Mouse (Mus musculus): ENCODE data around the gene Hes3. TPM values are rescaled to one million over a fixed set of nuclear protein-coding genes. Genes with fewer than 3 reads are reported as not detected.

Hes3 gene
- polyA plus RNA-seq, 1 experiment from 2014 or later = 0.36 TPM

GRCm38 (mm10) chr4:152276389-152277347 lies 14.8 kb downstream of the Hes3 start:
- H3K27me3 ChIP-seq (ENCODE audit: control insufficient read depth, insufficient read depth, low read length) = peaks cover 30% of the 10 kb centered on the region
- ATAC-seq (ENCODE audit: low read depth) = no peak

GRCm38 (mm10) chr4:152274681-152275131 lies 16.8 kb downstream of the Hes3 start:
- Histone ChIP-seq H3K27ac (ENCODE audit: low read depth, low read length) (no peak overlapping the region), H3K27me3 (ENCODE audit: control insufficient read depth, insufficient read depth, low read length) (peaks cover 13% of the 10 kb centered on the region)
- WGBS = under 1% methylated on average over 20 of the region's 20 CpGs

More at GRCm38 (mm10) chr4:152276389-152277347, 14.8 kb downstream of the Hes3 start:
- no peak overlapping the region for H3K27ac ChIP-seq (ENCODE audit: low read depth, low read length)
- peaks cover 15% of the 10 kb centered on the region; the same call in 1 of the 2 replicates for H3K4me1 ChIP-seq (ENCODE audit: control insufficient read depth, insufficient read depth, low read length)
- no peaks in the 10 kb centered on the region for H3K36me3 ChIP-seq (ENCODE audit: control insufficient read depth, insufficient read depth, low read length)
- 57% methylated on average over 10 of the region's 10 CpGs for WGBS
- H3K9me3 ChIP-seq (ENCODE audit: control insufficient read depth, low read length) = no peaks in the 10 kb centered on the region
- no peak overlapping the region for H3K4me2 ChIP-seq (ENCODE audit: low read depth, low read length)
- no peak overlapping the region for H3K9ac ChIP-seq (replicated peaks; ENCODE audit: low read depth, low read length)
- no peak overlapping the region for H3K4me3 ChIP-seq (ENCODE audit: low read depth, low read length)

GRCm38 (mm10) chr4:152273621-152274236 lies 17.7 kb downstream of the Hes3 start, which contains the start of gene Gpr153:
Gene Gpr153 (plus strand): TSS chr4:152274232.
- WGBS = under 1% methylated on average over 32 of the region's 48 CpGs
- H3K9ac ChIP-seq (replicated peaks; ENCODE audit: low read depth, low read length) = peak within 1 kb of the TSS; percentile 82
- no peaks in the 10 kb centered on the region for H3K36me3 ChIP-seq (ENCODE audit: control insufficient read depth, insufficient read depth, low read length)
- H3K4me1 ChIP-seq (ENCODE audit: control insufficient read depth, insufficient read depth, low read length) = peaks cover 15% of the 10 kb centered on the region; the same call in 1 of the 2 replicates
- no peaks in the 10 kb centered on the region for H3K9me3 ChIP-seq (ENCODE audit: control insufficient read depth, low read length)
- peak within 1 kb of the TSS; percentile 58 for H3K4me3 ChIP-seq (ENCODE audit: low read depth, low read length)
- peaks cover 12% of the 10 kb centered on the region for H3K27me3 ChIP-seq (ENCODE audit: control insufficient read depth, insufficient read depth, low read length)
- H3K27ac ChIP-seq (ENCODE audit: low read depth, low read length) = peak within 1 kb of the TSS; percentile 49
- H3K4me2 ChIP-seq (ENCODE audit: low read depth, low read length) = peak within 1 kb of the TSS; percentile 82
- ATAC-seq (ENCODE audit: low read depth) = peak; percentile 67

More at GRCm38 (mm10) chr4:152274681-152275131, 16.8 kb downstream of the Hes3 start:
- H3K9ac ChIP-seq (replicated peaks; ENCODE audit: low read depth, low read length) = peak overlapping the region; percentile 82
- ATAC-seq (ENCODE audit: low read depth) = peak; percentile 38; the same call in 1 of the 2 replicates
- H3K4me2 ChIP-seq (ENCODE audit: low read depth, low read length) = peak overlapping the region; percentile 82
- H3K9me3 ChIP-seq (ENCODE audit: control insufficient read depth, low read length) = no peaks in the 10 kb centered on the region
- H3K36me3 ChIP-seq (ENCODE audit: control insufficient read depth, insufficient read depth, low read length) = no peaks in the 10 kb centered on the region
- peak overlapping the region; percentile 58 for H3K4me3 ChIP-seq (ENCODE audit: low read depth, low read length)
- H3K4me1 ChIP-seq (ENCODE audit: control insufficient read depth, insufficient read depth, low read length) = peaks cover 15% of the 10 kb centered on the region; the same call in 1 of the 2 replicates

- ATAC-seq (ENCODE audit: low read depth) = no peak
- Histone ChIP-seq H3K27me3 (ENCODE audit: control insufficient read depth, insufficient read depth, low read length) (peaks cover 12% of the 10 kb centered on the region), H3K36me3 (ENCODE audit: control insufficient read depth, insufficient read depth, low read length) (no peaks in the 10 kb centered on the region), H3K4me1 (ENCODE audit: control insufficient read depth, insufficient read depth, low read length) (peaks cover 15% of the 10 kb centered on the region; the same call in 1 of the 2 replicates), H3K27ac (ENCODE audit: low read depth, low read length) (peak overlapping the region; percentile 49; the same call in 1 of the 2 replicates), H3K9ac (replicated peaks; ENCODE audit: low read depth, low read length) (no peak overlapping the region), H3K4me2 (ENCODE audit: low read depth, low read length) (peak overlapping the region; percentile 82; the same call in 1 of the 2 replicates), H3K9me3 (ENCODE audit: control insufficient read depth, low read length) (no peaks in the 10 kb centered on the region), H3K4me3 (ENCODE audit: low read depth, low read length) (no peak overlapping the region)
- WGBS = 24% methylated on average over 3 of the region's 3 CpGs
Observed at GRCm38 (mm10) chr4:152273191-152273590, 18.3 kb downstream of the Hes3 start.

GRCm38 (mm10) chr4:152272449-152273049 lies 18.9 kb downstream of the Hes3 start:
- H3K9ac ChIP-seq (replicated peaks; ENCODE audit: low read depth, low read length) = no peak overlapping the region
- peaks cover 15% of the 10 kb centered on the region; the same call in 1 of the 2 replicates for H3K4me1 ChIP-seq (ENCODE audit: control insufficient read depth, insufficient read depth, low read length)
- H3K36me3 ChIP-seq (ENCODE audit: control insufficient read depth, insufficient read depth, low read length) = no peaks in the 10 kb centered on the region
- H3K9me3 ChIP-seq (ENCODE audit: control insufficient read depth, low read length) = no peaks in the 10 kb centered on the region
- peaks cover 12% of the 10 kb centered on the region for H3K27me3 ChIP-seq (ENCODE audit: control insufficient read depth, insufficient read depth, low read length)
- no peak overlapping the region for H3K4me2 ChIP-seq (ENCODE audit: low read depth, low read length)
- no peak for ATAC-seq (ENCODE audit: low read depth)
- 31% methylated on average over 9 of the region's 9 CpGs for WGBS
- 0 out of 2 replicates have a peak overlapping the region, but pooled peaks have one; percentile 49 for H3K27ac ChIP-seq (ENCODE audit: low read depth, low read length)
- no peak overlapping the region for H3K4me3 ChIP-seq (ENCODE audit: low read depth, low read length)

GRCm38 (mm10) chr4:152272006-152272405 lies 19.5 kb downstream of the Hes3 start:
- Histone ChIP-seq H3K9ac (replicated peaks; ENCODE audit: low read depth, low read length) (no peak overlapping the region), H3K4me1 (ENCODE audit: control insufficient read depth, insufficient read depth, low read length) (peaks cover 15% of the 10 kb centered on the region; the same call in 1 of the 2 replicates), H3K4me2 (ENCODE audit: low read depth, low read length) (no peak overlapping the region), H3K4me3 (ENCODE audit: low read depth, low read length) (no peak overlapping the region), H3K27me3 (ENCODE audit: control insufficient read depth, insufficient read depth, low read length) (peaks cover 12% of the 10 kb centered on the region), H3K9me3 (ENCODE audit: control insufficient read depth, low read length) (no peaks in the 10 kb centered on the region), H3K36me3 (ENCODE audit: control insufficient read depth, insufficient read depth, low read length) (no peaks in the 10 kb centered on the region), H3K27ac (ENCODE audit: low read depth, low read length) (no peak overlapping the region)
- no peak for ATAC-seq (ENCODE audit: low read depth)
- WGBS = 74% methylated on average over 7 of the region's 7 CpGs

- H3K27ac ChIP-seq (ENCODE audit: low read depth, low read length) = no peak overlapping the region
- no peak overlapping the region for H3K9ac ChIP-seq (replicated peaks; ENCODE audit: low read depth, low read length)
- H3K4me1 ChIP-seq (ENCODE audit: control insufficient read depth, insufficient read depth, low read length) = peaks cover 15% of the 10 kb centered on the region; the same call in 1 of the 2 replicates
- no peak for ATAC-seq (ENCODE audit: low read depth)
- WGBS = 87% methylated on average over 11 of the region's 11 CpGs
- H3K4me3 ChIP-seq (ENCODE audit: low read depth, low read length) = no peak overlapping the region
- H3K9me3 ChIP-seq (ENCODE audit: control insufficient read depth, low read length) = no peaks in the 10 kb centered on the region
- H3K4me2 ChIP-seq (ENCODE audit: low read depth, low read length) = no peak overlapping the region
- peaks cover 12% of the 10 kb centered on the region for H3K27me3 ChIP-seq (ENCODE audit: control insufficient read depth, insufficient read depth, low read length)
- no peaks in the 10 kb centered on the region for H3K36me3 ChIP-seq (ENCODE audit: control insufficient read depth, insufficient read depth, low read length)
Observed at GRCm38 (mm10) chr4:152271334-152271733, 20.1 kb downstream of the Hes3 start.

- peaks cover 9% of the 10 kb centered on the region for H3K27me3 ChIP-seq (ENCODE audit: control insufficient read depth, insufficient read depth, low read length)
- ATAC-seq (ENCODE audit: low read depth) = no peak
- peaks cover 15% of the 10 kb centered on the region; the same call in 1 of the 2 replicates for H3K4me1 ChIP-seq (ENCODE audit: control insufficient read depth, insufficient read depth, low read length)
Observed at GRCm38 (mm10) chr4:152270599-152270998, 20.9 kb downstream of the Hes3 start.

More at GRCm38 (mm10) chr4:152270599-152270998, 20.9 kb downstream of the Hes3 start:
- 68% methylated on average over 9 of the region's 9 CpGs for WGBS
- Histone ChIP-seq H3K9ac (replicated peaks; ENCODE audit: low read depth, low read length) (no peak overlapping the region), H3K4me2 (ENCODE audit: low read depth, low read length) (no peak overlapping the region), H3K4me3 (ENCODE audit: low read depth, low read length) (no peak overlapping the region), H3K9me3 (ENCODE audit: control insufficient read depth, low read length) (no peaks in the 10 kb centered on the region), H3K27ac (ENCODE audit: low read depth, low read length) (no peak overlapping the region), H3K36me3 (ENCODE audit: control insufficient read depth, insufficient read depth, low read length) (no peaks in the 10 kb centered on the region)

Data from neural tube, embryonic 14.5 days (tissue).